Comparison of ENCODE assay signal across 12 mouse cellular contexts in genomic region chr9:86393586-86394272, GRCm38 (mm10).
DNase-seq lines count a peak whose midpoint lies in the region; ATAC-seq and TF ChIP-seq lines count a peak whose summit lies in the region.
"Had no signal": no experiment of that assay in that cellular context is flagged by ENCODE, and none has a peak within 500 bp of the region (broad histone marks: within the 10 kb centered on the region; RNA-seq: fewer than 3 reads in every experiment).

No protein-coding gene starts in this region.

- WGBS in heart, adult 2 months = 50% methylated on average over 8 of the region's 8 CpGs
- WGBS in midbrain, embryonic 10.5 days = 80% methylated on average over 8 of the region's 8 CpGs
- WGBS in midbrain, embryonic 14.5 days = 80% methylated on average over 8 of the region's 8 CpGs

- no peak overlapping the region for H3K27ac ChIP-seq in heart, adult 2 months
- 0 out of 2 replicates have a peak overlapping the region, but pooled peaks have one; percentile 13 for H3K27ac ChIP-seq in midbrain, embryonic 10.5 days (replicated peaks)
- no peak overlapping the region for H3K27ac ChIP-seq in midbrain, embryonic 14.5 days (replicated peaks; ENCODE audit: low read depth, low read length)

- TF ChIP-seq CTCF in heart, adult 2 months (IDR thresholded peaks at IDR 0.05) = no peak

- DNase-seq in heart, adult 11 months = peak; percentile 44
- DNase-seq in heart, adult 2 months = no peak
- DNase-seq in midbrain, embryonic 10.5 days (ENCODE audit: low spot score) = no peak
- DNase-seq in midbrain, embryonic 14.5 days = no peak
- peak; percentile 32 for DNase-seq in thymus, postnatal 4 days
- no peak for DNase-seq in adrenal gland, postnatal 36 days
- no peak for DNase-seq in ovary, postnatal 10 days (ENCODE audit: low spot score)
- DNase-seq: embryo, embryonic 11 days; heart, postnatal 10 days; liver had no signal

- H3K4me1 ChIP-seq in heart, adult 2 months (ENCODE audit: control insufficient read depth, insufficient read depth, low read length) = no peaks in the 10 kb centered on the region
- peaks cover 8% of the 10 kb centered on the region for H3K4me1 ChIP-seq in midbrain, embryonic 10.5 days
- no peaks in the 10 kb centered on the region for H3K4me1 ChIP-seq in midbrain, embryonic 14.5 days (ENCODE audit: control insufficient read depth, insufficient read depth, low read length)

- TF ChIP-seq POLR2A in heart, adult 2 months (IDR thresholded peaks at IDR 0.05; ENCODE audit: insufficient read depth, low read depth, low read length) = no peak

- TF ChIP-seq EP300 in heart, adult 2 months (IDR thresholded peaks at IDR 0.05; ENCODE audit: insufficient read depth, low read depth, low read length) = no peak

- H3K27me3 ChIP-seq in heart, adult 2 months (ENCODE audit: control insufficient read depth, insufficient read depth, low read length) = no peaks in the 10 kb centered on the region
- no peaks in the 10 kb centered on the region for H3K27me3 ChIP-seq in midbrain, embryonic 10.5 days (ENCODE audit: low read depth, poor library complexity, severe bottlenecking)
- H3K27me3 ChIP-seq in midbrain, embryonic 14.5 days (ENCODE audit: control insufficient read depth, insufficient read depth, low read length) = no peaks in the 10 kb centered on the region

- no peaks in the 10 kb centered on the region for H3K79me2 ChIP-seq in heart, adult 2 months (replicated peaks; ENCODE audit: control insufficient read depth, insufficient read depth, low read length)

- no peak for ATAC-seq in midbrain, embryonic 14.5 days (ENCODE audit: low FRiP score, low TSS enrichment)
- peak; percentile 48 to 53; a peak in 2 of 4 replicates for ATAC-seq in hematopoietic stem cell, adult 5-6 weeks (replicated peaks in 1 of 2; ENCODE audit: insufficient read depth in 1 of 2, low FRiP score in 2 of 2, low TSS enrichment in 1 of 2, low read depth in 1 of 2, poor library complexity in 2 of 2, severe bottlenecking in 2 of 2)
- ATAC-seq: lung, postnatal 0 days had no signal

- no peak overlapping the region for H3K4me2 ChIP-seq in midbrain, embryonic 14.5 days (ENCODE audit: low read length)

- 0 out of 2 replicates have a peak, but pooled peaks cover 7% of the 10 kb centered on the region for H3K9me3 ChIP-seq in midbrain, embryonic 10.5 days (replicated peaks)
- H3K9me3 ChIP-seq in midbrain, embryonic 14.5 days (ENCODE audit: control insufficient read depth, low read length) = no peaks in the 10 kb centered on the region

- H3K36me3 ChIP-seq in heart, adult 2 months (ENCODE audit: control insufficient read depth, insufficient read depth, low read length) = no peaks in the 10 kb centered on the region
- H3K36me3 ChIP-seq in midbrain, embryonic 10.5 days = no peaks in the 10 kb centered on the region; the same call in 1 of the 2 replicates
- H3K36me3 ChIP-seq in midbrain, embryonic 14.5 days (ENCODE audit: control insufficient read depth, insufficient read depth, low read length) = no peaks in the 10 kb centered on the region

- H3K4me3 ChIP-seq in heart, adult 2 months = no peak overlapping the region
- H3K4me3 ChIP-seq in midbrain, embryonic 10.5 days = no peak overlapping the region
- H3K4me3 ChIP-seq in midbrain, embryonic 14.5 days (replicated peaks; ENCODE audit: low read depth, low read length) = no peak overlapping the region

- intact Hi-C loops in heart, adult 2 months (cut with DNase I) = no loop called here

- H3K9ac ChIP-seq in heart, adult 2 months (ENCODE audit: low read depth, low read length) = no peak overlapping the region
- H3K9ac ChIP-seq in midbrain, embryonic 14.5 days (replicated peaks; ENCODE audit: low read length) = no peak overlapping the region

Comparison
In these comparisons a context has a peak if more than half of its experiments do, and no peak if none do; other contexts are left out.
1. DNase-seq: peak in heart, adult 11 months (single experiment) and thymus, postnatal 4 days (single experiment); none in heart, adult 2 months (0 of 2), midbrain, embryonic 10.5 days (single experiment), midbrain, embryonic 14.5 days (single experiment), adrenal gland, postnatal 36 days (0 of 2) and ovary, postnatal 10 days (single experiment).